Mouse (Mus musculus) liver, adult 2 months (tissue): ENCODE data around the gene 2410131K14Rik.
A peak's percentile ranks its signal among the peaks of the same experiment; 100 is the strongest.

ENCODE experiments used
- CTCF ChIP-seq: fragments of 200-500 bp; IDR thresholded peaks from 2 replicates; pipeline ENCODE4 v1.5.1; 2011; ENCODE audit warnings: low read depth, low read length, control low read depth
- POLR2A ChIP-seq: fragments of 200-500 bp; IDR thresholded peaks from 2 replicates; pipeline ENCODE4 v1.6.1; 2011; ENCODE audit warnings: low read length, control low read depth; ENCODE audit not compliant: insufficient read depth; ENCODE audit errors: extremely low read depth

- TF ChIP-seq CTCF: peak; percentile 96
- TF ChIP-seq POLR2A: no peak
Measured at GRCm38 (mm10) chr5:118268987-118269386, 24.0 kb downstream of the 2410131K14Rik start.
